ENCODE assay signal across 23 mouse cellular contexts in genomic region chr16:18152769-18153445, GRCm38 (mm10). TPM values are rescaled to one million over a fixed set of nuclear protein-coding genes. Genes with fewer than 3 reads are reported as not detected.
DNase-seq lines count a peak whose midpoint lies in the region; ATAC-seq and TF ChIP-seq lines count a peak whose summit lies in the region.
"Had no signal": no experiment of that assay in that cellular context is flagged by ENCODE, and none has a peak within 500 bp of the region (broad histone marks: within the 10 kb centered on the region; RNA-seq: fewer than 3 reads in every experiment).

No protein-coding gene starts in this region.

- no peaks in the 10 kb centered on the region for H3K27me3 ChIP-seq in embryonic facial prominence, embryonic 15.5 days
- H3K27me3 ChIP-seq: liver, embryonic 13.5 days; lung, embryonic 15.5 days; midbrain, embryonic 13.5 days; neural tube, embryonic 15.5 days had no signal

- H3K36me3 ChIP-seq in embryonic facial prominence, embryonic 15.5 days: no peaks in the 10 kb centered on the region
- H3K36me3 ChIP-seq: embryonic facial prominence, embryonic 12.5 days; hindbrain, embryonic 10.5 days; liver, embryonic 13.5 days; lung, embryonic 15.5 days had no signal

- H3K4me1 ChIP-seq in embryonic facial prominence, embryonic 15.5 days: peaks cover 65% of the 10 kb centered on the region

- H3K4me2 ChIP-seq in embryonic facial prominence, embryonic 15.5 days (replicated peaks): no peak overlapping the region
- H3K4me2 ChIP-seq: embryonic facial prominence, embryonic 12.5 days; liver, embryonic 13.5 days; lung, embryonic 15.5 days; midbrain, embryonic 13.5 days; neural tube, embryonic 15.5 days had no signal

- WGBS in embryonic facial prominence, embryonic 15.5 days: 82% methylated on average over 9 of the region's 9 CpGs

- no peaks in the 10 kb centered on the region for H3K9me3 ChIP-seq in embryonic facial prominence, embryonic 15.5 days (replicated peaks)
- H3K9me3 ChIP-seq: embryonic facial prominence, embryonic 12.5 days; hindbrain, embryonic 10.5 days; liver, embryonic 13.5 days; lung, embryonic 15.5 days; midbrain, embryonic 13.5 days; neural tube, embryonic 15.5 days had no signal

- H3K4me3 ChIP-seq in left cerebral cortex, adult 2 months: no peak overlapping the region
- no peak overlapping the region for H3K4me3 ChIP-seq in embryonic facial prominence, embryonic 15.5 days (replicated peaks)
- H3K4me3 ChIP-seq: embryonic facial prominence, embryonic 12.5 days; gastrocnemius, adult 2 months; hindbrain, embryonic 10.5 days; liver, embryonic 13.5 days; lung, embryonic 15.5 days; midbrain, embryonic 13.5 days; myocyte; neural tube, embryonic 15.5 days had no signal

- no peak for TF ChIP-seq CTCF in left cerebral cortex, adult 2 months (IDR thresholded peaks at IDR 0.05)

- peak overlapping the region; percentile 96 for H3K27ac ChIP-seq in left cerebral cortex, adult 2 months
- H3K27ac ChIP-seq in embryonic facial prominence, embryonic 15.5 days (replicated peaks): peak overlapping the region; percentile 4; the same call in 1 of the 2 replicates
- H3K27ac ChIP-seq: gastrocnemius, adult 2 months; liver, embryonic 13.5 days; lung, embryonic 15.5 days; midbrain, embryonic 13.5 days; neural tube, embryonic 15.5 days had no signal

- DNase-seq in frontal cortex, postnatal 14 days (ENCODE audit: low spot score in 2 of 2): no peak
- DNase-seq in left cerebral cortex, adult 2 months (ENCODE audit: extremely low spot score in 1 of 2, low spot score in 2 of 2): peak in 1 of 2 experiments; percentile 64
- DNase-seq in left cerebral cortex, adult 11 months (ENCODE audit: low spot score): no peak
- peak; percentile 55 to 67 for DNase-seq in right cerebral cortex, postnatal 36 days (ENCODE audit: low spot score in 2 of 2)
- DNase-seq in embryo, embryonic 10 days (ENCODE audit: low spot score): no peak
- DNase-seq in thymus, postnatal 25 days: no peak
- DNase-seq: adrenal gland, postnatal 25 days; cerebellum, postnatal 14 days; gastrocnemius, adult 2 months; heart, adult 11 months; kidney, adult 9 months; kidney, postnatal 36 days; liver, embryonic 13.5 days had no signal

- peak; percentile 17 for ATAC-seq in frontal cortex, adult (ENCODE audit: low TSS enrichment)
- no peak for ATAC-seq in embryonic facial prominence, embryonic 15.5 days (ENCODE audit: insufficient number of reproducible peaks, low FRiP score, low TSS enrichment, low read depth)
- ATAC-seq: activated CD4-positive, CD25-positive, alpha-beta regulatory T cell, adult 4 months; midbrain, embryonic 13.5 days; Patski had no signal

- H3K9ac ChIP-seq in embryonic facial prominence, embryonic 15.5 days: no peak overlapping the region
- H3K9ac ChIP-seq: embryonic facial prominence, embryonic 12.5 days; liver, embryonic 13.5 days; lung, embryonic 15.5 days; midbrain, embryonic 13.5 days; neural tube, embryonic 15.5 days had no signal

- intact Hi-C loops in left cerebral cortex, adult 2 months (cut with DNase I): no loop called here

RNA-seq across cellular contexts. Expression of gene Rtn4r, which starts 25.5 kb away (rescaled TPM):
- total RNA-seq in left cerebral cortex, adult 2 months (2021): 100 to 1,000 TPM; 138 to 147 TPM
- polyA plus RNA-seq in embryonic facial prominence, embryonic 15.5 days (2015; fragmentation: Nextera tagmentation; extraction: Ambion mirVana): 7.4 and 7.9 TPM in 2 replicates
- total RNA-seq: adrenal gland, postnatal 25 days; gastrocnemius, adult 2 months had no signal
- polyA plus RNA-seq: activated CD4-positive, CD25-positive, alpha-beta regulatory T cell, adult 4 months had no signal

Comparison
In these comparisons a context has a peak if more than half of its experiments do, and no peak if none do; other contexts are left out.
1. DNase-seq: peak in right cerebral cortex, postnatal 36 days (2 of 2); none in frontal cortex, postnatal 14 days (0 of 2), left cerebral cortex, adult 11 months (single experiment), embryo, embryonic 10 days (single experiment) and thymus, postnatal 25 days (single experiment).